Mouse (Mus musculus) intestine, embryonic 15.5 days (tissue): Measurements from ENCODE around the gene Snrpd2. TPM values are rescaled to one million over a fixed set of nuclear protein-coding genes. Genes with fewer than 3 reads are reported as not detected.

Source experiments
- ATAC-seq: fragments of 200-750 bp; cut with Nextera tagmentation; 2 replicates; pipeline ENCODE4 v1.8.0; 2017; ENCODE audit warnings: moderate TSS enrichment, moderate library complexity
- H3K27ac ChIP-seq: fragments of 300-500 bp; sonication (generic); 2 replicates; pipeline ENCODE4 v1.5.1; 2015; ENCODE audit warnings: mild to moderate bottlenecking, inconsistent platforms
- H3K27me3 ChIP-seq: fragments of 300-500 bp; sonication (generic); replicated peaks from 2 replicates; pipeline ENCODE4 v1.6.1; 2015; ENCODE audit warnings: inconsistent platforms
- H3K36me3 ChIP-seq: fragments of 300-500 bp; sonication (generic); 2 replicates; pipeline ENCODE4 v1.6.1; 2015; ENCODE audit warnings: inconsistent platforms
- H3K4me1 ChIP-seq: fragments of 300-500 bp; sonication (generic); replicated peaks from 2 replicates; pipeline ENCODE4 v1.6.1; 2015; ENCODE audit warnings: inconsistent platforms
- H3K4me2 ChIP-seq: fragments of 300-500 bp; sonication (generic); replicated peaks from 2 replicates; pipeline ENCODE4 v1.6.1; 2015; ENCODE audit warnings: mild to moderate bottlenecking, inconsistent platforms
- H3K4me3 ChIP-seq: fragments of 300-500 bp; sonication (generic); replicated peaks from 2 replicates; pipeline ENCODE4 v1.5.1; 2015; ENCODE audit warnings: inconsistent platforms
- H3K9ac ChIP-seq: fragments of 300-500 bp; sonication (generic); 2 replicates; pipeline ENCODE4 v1.6.1; 2015; ENCODE audit warnings: inconsistent platforms
- H3K9me3 ChIP-seq: fragments of 300-500 bp; sonication (generic); 2 replicates; pipeline ENCODE4 v1.6.1; 2016; ENCODE audit warnings: inconsistent platforms
- whole genome bisulfite sequencing: fragments of 180-500 bp; shearing (Covaris S2); methylation state at CpG from one replicate; pipeline ENCODE4 v1.1.7; 2015; 5-methylcytosine and 5-hydroxymethylcytosine counted together
- polyA plus RNA-seq: library from polyadenylated mRNA; unstranded; fragments of >200 nt; fragmentation: Nextera tagmentation; extraction: Ambion mirVana; gene quantifications from 2 replicates; pipeline ENCODE4 v1.2.1, GENCODE M21; 2015

Gene Snrpd2
- polyA plus RNA-seq, 1 experiment from 2014 or later, result 138 TPM

- no peak overlapping the region for H3K9ac ChIP-seq
- no peaks in the 10 kb centered on the region for H3K9me3 ChIP-seq
- H3K27me3 ChIP-seq, result peaks cover 11% of the 10 kb centered on the region
- H3K27ac ChIP-seq, result no peak overlapping the region
- WGBS, result 81% methylated on average over 8 of the region's 8 CpGs
- peaks cover 34% of the 10 kb centered on the region for H3K4me1 ChIP-seq
- H3K4me3 ChIP-seq, result no peak overlapping the region
- no peak overlapping the region for H3K4me2 ChIP-seq
- peaks cover 19% of the 10 kb centered on the region for H3K36me3 ChIP-seq
- no peak for ATAC-seq
Observed at GRCm38 (mm10) chr7:19154796-19155195, 5.3 kb downstream of the Snrpd2 start.

- ATAC-seq, result peak; percentile 63
Observed at GRCm38 (mm10) chr7:19155825-19156475, 6.4 kb downstream of the Snrpd2 start.

GRCm38 (mm10) chr7:19157160-19157800 lies 7.8 kb downstream of the Snrpd2 start:
- no peak overlapping the region for H3K27ac ChIP-seq
- H3K36me3 ChIP-seq, result peaks cover 16% of the 10 kb centered on the region
- no peak overlapping the region for H3K9ac ChIP-seq
- peak overlapping the region; percentile 38 for H3K4me2 ChIP-seq
- no peaks in the 10 kb centered on the region for H3K9me3 ChIP-seq
- peaks cover 15% of the 10 kb centered on the region for H3K27me3 ChIP-seq
- H3K4me1 ChIP-seq, result peaks cover 34% of the 10 kb centered on the region
- WGBS, result 6% methylated on average over 30 of the region's 30 CpGs
- ATAC-seq, result peak; percentile 67
- H3K4me3 ChIP-seq, result no peak overlapping the region

More at GRCm38 (mm10) chr7:19155825-19156475, 6.4 kb downstream of the Snrpd2 start:
- Histone ChIP-seq H3K9ac (no peak overlapping the region; the same call in 1 of the 2 replicates), H3K27ac (peak overlapping the region; percentile 22), H3K27me3 (peaks cover 13% of the 10 kb centered on the region), H3K4me2 (peak overlapping the region; percentile 33), H3K4me1 (peaks cover 35% of the 10 kb centered on the region), H3K4me3 (no peak overlapping the region), H3K36me3 (peaks cover 19% of the 10 kb centered on the region), H3K9me3 (no peaks in the 10 kb centered on the region)
- WGBS, result 33% methylated on average over 13 of the region's 13 CpGs

- peaks cover 35% of the 10 kb centered on the region for H3K4me1 ChIP-seq
- no peak overlapping the region for H3K4me3 ChIP-seq
- no peak for ATAC-seq
- H3K36me3 ChIP-seq, result peaks cover 5% of the 10 kb centered on the region; the same call in 1 of the 2 replicates
- H3K9ac ChIP-seq, result no peak overlapping the region
- 54% methylated on average over 11 of the region's 11 CpGs for WGBS
- H3K4me2 ChIP-seq, result no peak overlapping the region
- no peak overlapping the region for H3K27ac ChIP-seq
- peaks cover 20% of the 10 kb centered on the region for H3K27me3 ChIP-seq
- H3K9me3 ChIP-seq, result no peaks in the 10 kb centered on the region
Observed at GRCm38 (mm10) chr7:19158601-19159000, 9.1 kb downstream of the Snrpd2 start.

- ATAC-seq, result no peak
- Histone ChIP-seq H3K4me1 (peaks cover 43% of the 10 kb centered on the region), H3K9me3 (no peaks in the 10 kb centered on the region), H3K4me2 (peak overlapping the region; percentile 88), H3K4me3 (peak overlapping the region; percentile 38; the same call in 1 of the 2 replicates), H3K27me3 (peaks cover 20% of the 10 kb centered on the region), H3K9ac (peak overlapping the region; percentile 13; the same call in 1 of the 2 replicates), H3K27ac (no peak overlapping the region), H3K36me3 (no peaks in the 10 kb centered on the region)
- WGBS, result 12% methylated on average over 18 of the region's 18 CpGs
Observed at GRCm38 (mm10) chr7:19159411-19159810, 9.9 kb downstream of the Snrpd2 start.

- Histone ChIP-seq H3K27me3 (peaks cover 23% of the 10 kb centered on the region), H3K4me3 (peak overlapping the region; percentile 38), H3K36me3 (no peaks in the 10 kb centered on the region), H3K4me2 (peak overlapping the region; percentile 88), H3K4me1 (peaks cover 50% of the 10 kb centered on the region), H3K9me3 (no peaks in the 10 kb centered on the region), H3K9ac (peak overlapping the region; percentile 48), H3K27ac (no peak overlapping the region)
- 1% methylated on average over 20 of the region's 20 CpGs for WGBS
- peak; percentile 52 for ATAC-seq
Observed at GRCm38 (mm10) chr7:19160115-19160514, 10.6 kb downstream of the Snrpd2 start.

GRCm38 (mm10) chr7:19162928-19163327 lies 13.4 kb downstream of the Snrpd2 start:
- no peak for ATAC-seq
- no peaks in the 10 kb centered on the region for H3K36me3 ChIP-seq
- no peaks in the 10 kb centered on the region for H3K9me3 ChIP-seq
- H3K9ac ChIP-seq, result no peak overlapping the region
- H3K4me3 ChIP-seq, result no peak overlapping the region
- peaks cover 38% of the 10 kb centered on the region for H3K4me1 ChIP-seq
- peaks cover 23% of the 10 kb centered on the region for H3K27me3 ChIP-seq
- no peak overlapping the region for H3K4me2 ChIP-seq
- H3K27ac ChIP-seq, result no peak overlapping the region
- 86% methylated on average over 7 of the region's 7 CpGs for WGBS

GRCm38 (mm10) chr7:19163752-19164151 lies 14.2 kb downstream of the Snrpd2 start:
- Histone ChIP-seq H3K4me2 (peak overlapping the region; percentile 47), H3K9ac (no peak overlapping the region), H3K36me3 (no peaks in the 10 kb centered on the region), H3K27me3 (peaks cover 20% of the 10 kb centered on the region), H3K9me3 (no peaks in the 10 kb centered on the region), H3K4me3 (no peak overlapping the region), H3K27ac (no peak overlapping the region), H3K4me1 (peaks cover 38% of the 10 kb centered on the region)
- peak; percentile 37 for ATAC-seq
- WGBS, result 17% methylated on average over 12 of the region's 12 CpGs

GRCm38 (mm10) chr7:19164189-19164588 lies 14.7 kb downstream of the Snrpd2 start:
- no peak overlapping the region for H3K27ac ChIP-seq
- ATAC-seq, result peak; percentile 62
- peak overlapping the region; percentile 47 for H3K4me2 ChIP-seq
- H3K9ac ChIP-seq, result 0 out of 2 replicates have a peak overlapping the region, but pooled peaks have one; percentile 26
- peaks cover 18% of the 10 kb centered on the region for H3K27me3 ChIP-seq
- no peaks in the 10 kb centered on the region for H3K9me3 ChIP-seq
- 4% methylated on average over 6 of the region's 6 CpGs for WGBS
- peaks cover 38% of the 10 kb centered on the region for H3K4me1 ChIP-seq
- H3K4me3 ChIP-seq, result no peak overlapping the region
- no peaks in the 10 kb centered on the region for H3K36me3 ChIP-seq

GRCm38 (mm10) chr7:19164978-19165377 lies 15.5 kb downstream of the Snrpd2 start:
- ATAC-seq, result peak; percentile 58
- Histone ChIP-seq H3K4me2 (peak overlapping the region; percentile 47), H3K4me1 (peaks cover 33% of the 10 kb centered on the region), H3K4me3 (0 out of 2 replicates have a peak overlapping the region, but pooled peaks have one; percentile 9), H3K36me3 (no peaks in the 10 kb centered on the region), H3K27ac (no peak overlapping the region), H3K9me3 (no peaks in the 10 kb centered on the region), H3K9ac (peak overlapping the region; percentile 26; the same call in 1 of the 2 replicates), H3K27me3 (peaks cover 10% of the 10 kb centered on the region; the same call in 1 of the 2 replicates)
- WGBS, result 1% methylated on average over 13 of the region's 13 CpGs

- ATAC-seq, result peak; percentile 36
- WGBS, result 11% methylated on average over 14 of the region's 14 CpGs
- Histone ChIP-seq H3K27ac (no peak within 1 kb of the TSS), H3K27me3 (peaks cover 10% of the 10 kb centered on the region; the same call in 1 of the 2 replicates), H3K4me3 (0 out of 2 replicates have a peak within 1 kb of the TSS, but pooled peaks have one; percentile 9), H3K9ac (peak within 1 kb of the TSS; percentile 26; the same call in 1 of the 2 replicates), H3K9me3 (no peaks in the 10 kb centered on the region), H3K36me3 (no peaks in the 10 kb centered on the region), H3K4me2 (peak within 1 kb of the TSS; percentile 47), H3K4me1 (peaks cover 29% of the 10 kb centered on the region)
Observed at GRCm38 (mm10) chr7:19165656-19166423, 16.3 kb downstream of the Snrpd2 start, which contains the start of gene Gipr. TSS of gene Gipr (minus strand) at chr7:19166127.

- ATAC-seq, result no peak
- Histone ChIP-seq H3K4me2 (no peak overlapping the region), H3K9me3 (no peaks in the 10 kb centered on the region), H3K9ac (no peak overlapping the region), H3K4me1 (peaks cover 32% of the 10 kb centered on the region), H3K27ac (no peak overlapping the region), H3K4me3 (no peak overlapping the region), H3K27me3 (peaks cover 10% of the 10 kb centered on the region; the same call in 1 of the 2 replicates), H3K36me3 (no peaks in the 10 kb centered on the region)
- 84% methylated on average over 3 of the region's 3 CpGs for WGBS
Observed at GRCm38 (mm10) chr7:19166990-19167389, 17.5 kb downstream of the Snrpd2 start.
